Mouse (Mus musculus) heart, postnatal 0 days (tissue): Measurements from ENCODE around the gene Pax7.

ENCODE experiments used
- CTCF ChIP-seq: IDR thresholded peaks from 2 replicates; pipeline ENCODE4 v1.5.1; 2016; ENCODE audit warnings: antibody characterized with exemption, control low read depth, low read depth
- EP300 ChIP-seq: IDR thresholded peaks from 2 replicates; pipeline ENCODE4 v1.6.1; 2016; ENCODE audit warnings: antibody characterized with exemption, low read depth

DNA sequence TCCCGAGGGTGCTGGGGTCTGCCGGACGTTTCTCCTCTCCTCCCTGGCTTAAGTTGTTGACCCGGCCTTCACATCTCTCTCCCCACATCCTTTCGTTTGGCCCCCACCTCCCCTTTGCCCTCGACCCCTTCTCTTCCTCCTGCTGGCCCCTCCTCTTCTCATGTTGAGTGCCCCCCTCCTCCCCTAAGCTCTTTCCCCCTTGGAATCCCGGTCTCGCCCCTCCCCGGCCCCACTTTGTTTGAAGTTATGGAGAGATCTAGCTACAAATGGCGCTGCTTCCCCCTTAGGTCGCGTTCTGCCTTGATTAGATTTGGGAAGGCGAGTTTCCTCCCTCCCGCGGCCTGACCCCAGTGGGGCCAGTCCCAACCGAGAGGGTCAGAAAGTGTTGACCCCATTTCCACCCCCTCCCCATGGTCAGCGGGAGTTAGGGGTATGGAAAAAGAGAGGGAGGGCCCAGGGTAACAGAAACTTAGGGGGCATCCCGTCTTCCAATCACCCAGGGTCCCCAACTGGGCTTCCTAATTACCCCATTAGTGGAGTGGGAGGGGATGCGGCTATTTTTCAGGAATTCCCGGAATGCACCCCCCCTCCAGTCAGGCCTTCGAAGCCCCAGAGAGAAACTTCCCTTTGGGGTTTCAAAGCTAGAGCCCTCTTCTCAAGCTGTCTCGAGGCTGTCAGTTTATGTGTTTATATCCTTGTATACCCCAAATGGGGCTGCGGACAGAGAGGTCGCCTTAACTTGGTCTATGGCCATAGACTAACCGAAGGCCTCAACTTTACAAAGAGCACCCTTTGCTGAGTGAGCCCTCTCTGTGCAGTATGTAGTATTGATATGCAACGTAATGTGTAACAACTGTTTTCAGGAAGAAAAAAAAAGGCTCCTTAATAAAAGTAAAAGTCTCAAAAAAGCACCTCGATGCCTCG, 10.9 kb downstream of the Pax7 start:
- TF ChIP-seq EP300 (no peak), CTCF (no peak)
